Mouse (Mus musculus): Measurements from ENCODE around the gene Uqcr11. TPM values are rescaled to one million over a fixed set of nuclear protein-coding genes. Genes with fewer than 3 reads are reported as not detected.

The Uqcr11 gene
- polyA plus RNA-seq, 1 experiment = 1,263 TPM

DNA sequence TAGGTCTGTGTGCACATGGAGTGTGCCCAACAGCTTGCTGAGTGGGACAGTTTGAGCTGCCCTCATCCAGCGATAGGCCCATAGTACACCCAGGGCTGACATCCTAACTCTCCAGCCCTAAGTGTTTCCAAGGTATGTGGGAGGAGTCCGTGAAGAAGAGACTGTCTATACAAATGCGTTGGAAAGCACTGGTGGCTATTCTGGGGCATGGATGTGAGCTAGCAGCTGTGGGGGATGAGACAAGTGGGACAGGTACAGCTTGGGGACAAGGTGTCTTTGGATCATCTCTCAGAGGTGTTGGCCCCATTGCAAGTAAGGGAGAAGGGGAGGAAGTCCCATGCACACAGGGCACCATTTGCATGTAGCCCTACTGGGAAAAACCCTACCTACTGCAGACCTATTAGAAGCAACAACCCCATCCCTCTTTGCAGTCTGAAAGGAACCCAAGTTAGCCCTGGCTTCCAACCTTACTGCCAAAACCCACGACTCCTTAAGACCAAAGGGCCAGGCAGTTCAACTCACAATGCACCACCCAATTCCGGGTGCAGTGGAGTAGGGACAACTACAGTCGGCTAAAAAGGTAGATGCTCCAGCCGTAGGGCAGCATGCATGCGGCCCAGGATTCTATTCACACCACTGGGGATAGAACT is 9.0 kb downstream of the Uqcr11 start:
- peaks cover 14% of the 10 kb centered on the region for H3K4me1 ChIP-seq (ENCODE audit: control insufficient read depth, insufficient read depth, low read length)
- WGBS = 41% methylated on average over 8 of the region's 8 CpGs
- no peak overlapping the region for H3K4me3 ChIP-seq (replicated peaks; ENCODE audit: extremely low read depth, low read depth, low read length)
- TF ChIP-seq CTCF (IDR thresholded peaks at IDR 0.05; ENCODE audit: insufficient read depth, low read length) (no peak), POLR2A (IDR thresholded peaks at IDR 0.05; ENCODE audit: borderline replicate concordance, extremely low read depth, low read depth, low read length) (no peak)
- no peak for DNase-seq

DNA sequence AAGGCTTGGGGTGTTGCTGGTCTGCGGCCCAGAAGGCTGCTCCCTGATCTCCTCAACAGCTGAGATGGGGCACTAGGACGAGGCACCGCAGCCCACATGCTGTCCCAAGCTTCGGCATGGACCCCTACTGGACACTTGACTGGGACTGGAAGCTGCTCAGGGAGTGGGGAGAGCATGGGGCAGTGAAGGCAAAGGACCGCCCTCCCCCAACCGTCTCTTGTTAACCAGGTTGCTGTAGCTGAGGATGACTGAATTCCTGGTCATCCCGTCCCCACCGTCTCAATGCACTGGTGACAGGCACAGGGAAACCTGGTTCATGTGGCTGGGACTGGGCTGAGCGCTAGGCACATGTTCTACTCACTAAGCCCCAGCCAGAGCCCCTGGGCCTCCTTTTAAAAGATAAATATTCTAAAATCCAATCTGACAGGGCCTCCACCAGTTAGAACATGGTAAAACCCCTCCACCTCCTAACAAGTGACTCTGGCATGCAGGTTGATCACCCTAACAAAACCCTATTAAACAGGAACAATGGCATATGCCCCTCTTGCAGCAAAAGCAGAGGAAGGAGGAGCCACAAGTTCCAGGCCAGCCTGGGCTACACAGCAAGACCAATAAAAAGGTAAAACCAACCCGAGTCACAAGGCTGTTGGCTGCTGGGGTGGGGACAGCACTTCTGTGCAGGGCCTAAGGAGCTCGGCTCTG is 9.7 kb downstream of the Uqcr11 start:
- peaks cover 14% of the 10 kb centered on the region for H3K4me1 ChIP-seq (ENCODE audit: control insufficient read depth, insufficient read depth, low read length)
- WGBS = 82% methylated on average over 11 of the region's 11 CpGs
- H3K4me3 ChIP-seq (replicated peaks; ENCODE audit: extremely low read depth, low read depth, low read length) = no peak overlapping the region
- TF ChIP-seq POLR2A (IDR thresholded peaks at IDR 0.05; ENCODE audit: borderline replicate concordance, extremely low read depth, low read depth, low read length) (no peak), CTCF (IDR thresholded peaks at IDR 0.05; ENCODE audit: insufficient read depth, low read length) (no peak)
- DNase-seq = no peak

DNA sequence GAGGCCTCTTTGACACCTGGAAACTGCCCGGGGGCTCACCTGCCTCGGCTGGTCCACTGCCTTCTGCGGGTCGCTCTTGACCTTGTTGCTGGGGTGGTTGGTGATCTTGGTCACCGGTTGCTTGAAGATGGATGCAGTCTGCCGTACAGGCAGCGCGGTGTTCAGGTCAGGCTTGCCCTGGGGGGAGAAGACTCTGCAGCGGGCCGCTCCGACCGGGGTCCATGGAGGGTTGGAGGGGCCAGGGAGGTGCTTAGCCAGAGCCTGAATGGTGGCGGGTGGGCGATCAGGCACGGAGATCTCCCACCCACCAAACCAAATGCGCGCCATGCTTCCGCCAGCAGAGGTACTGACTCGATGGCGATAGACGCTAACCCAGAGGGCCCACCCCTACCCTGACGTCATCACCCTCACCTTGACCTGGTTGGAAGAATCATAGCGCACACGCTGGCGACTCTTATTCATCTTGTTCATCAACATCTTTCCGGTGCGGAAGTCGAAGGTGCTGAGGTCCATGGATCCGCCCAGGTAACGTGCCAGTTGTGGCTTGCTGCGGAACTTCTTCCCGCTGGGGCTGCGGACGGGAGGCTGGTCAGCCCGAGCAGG is 11.5 kb downstream of the Uqcr11 start:
- no peak for TF ChIP-seq CTCF (IDR thresholded peaks at IDR 0.05; ENCODE audit: insufficient read depth, low read length)
- Histone ChIP-seq H3K4me1 (ENCODE audit: control insufficient read depth, insufficient read depth, low read length) (peaks cover 10% of the 10 kb centered on the region), H3K4me3 (replicated peaks; ENCODE audit: extremely low read depth, low read depth, low read length) (no peak overlapping the region)
- 94% methylated on average over 35 of the region's 35 CpGs for WGBS
- no peak for DNase-seq

DNA sequence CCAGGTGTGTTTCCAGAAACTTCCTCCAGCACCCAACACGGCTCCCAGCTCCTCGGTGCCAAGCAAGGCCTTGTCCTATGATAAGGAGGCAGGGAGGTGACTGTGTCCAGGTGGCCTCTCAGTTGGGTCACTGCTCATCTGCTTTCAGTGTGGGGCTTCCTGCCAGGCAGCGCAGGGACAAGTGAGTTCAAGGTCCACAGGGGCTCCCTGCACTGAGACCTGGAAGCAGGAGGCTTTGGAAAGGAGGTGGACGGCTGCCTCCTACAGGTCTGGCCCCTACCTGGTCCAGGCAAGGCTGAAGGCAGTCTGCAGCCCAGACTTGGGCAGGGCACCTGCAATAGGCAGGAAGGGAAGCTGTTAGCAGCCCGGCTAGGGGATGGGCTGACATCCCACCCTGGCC is 13.9 kb downstream of the Uqcr11 start:
- Histone ChIP-seq H3K4me3 (replicated peaks; ENCODE audit: extremely low read depth, low read depth, low read length) (no peak overlapping the region), H3K4me1 (ENCODE audit: control insufficient read depth, insufficient read depth, low read length) (peaks cover 8% of the 10 kb centered on the region; the same call in 1 of the 2 replicates)
- WGBS = 84% methylated on average over 5 of the region's 5 CpGs
- DNase-seq = no peak
- TF ChIP-seq CTCF (IDR thresholded peaks at IDR 0.05; ENCODE audit: insufficient read depth, low read length) (no peak), POLR2A (IDR thresholded peaks at IDR 0.05; ENCODE audit: borderline replicate concordance, extremely low read depth, low read depth, low read length) (no peak)

DNA sequence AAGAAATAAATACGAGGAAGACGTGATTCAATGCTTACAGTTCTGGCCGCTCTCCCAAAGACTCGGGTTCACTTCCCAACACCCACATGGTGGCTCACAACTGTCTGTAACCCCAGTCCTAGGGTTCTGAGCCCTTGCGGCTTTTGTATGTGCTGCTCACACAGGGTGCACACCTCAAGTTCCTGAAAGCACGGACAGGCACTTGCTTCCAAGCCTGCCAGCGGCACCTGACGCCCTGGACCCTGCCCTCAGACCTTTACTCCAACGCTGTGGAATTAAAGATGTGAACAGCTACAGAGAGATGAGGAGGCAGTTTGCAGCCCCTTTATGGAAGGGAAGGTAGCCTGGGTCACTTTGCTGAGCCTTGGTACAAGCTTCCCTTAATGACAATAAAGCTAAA is 15.9 kb downstream of the Uqcr11 start:
- H3K4me1 ChIP-seq (ENCODE audit: control insufficient read depth, insufficient read depth, low read length) = peaks cover 3% of the 10 kb centered on the region
- no peak for TF ChIP-seq POLR2A (IDR thresholded peaks at IDR 0.05; ENCODE audit: borderline replicate concordance, extremely low read depth, low read depth, low read length)
- TF ChIP-seq CTCF (IDR thresholded peaks at IDR 0.05; ENCODE audit: insufficient read depth, low read length) = no peak
- 71% methylated on average over 9 of the region's 9 CpGs for WGBS
- H3K4me3 ChIP-seq (replicated peaks; ENCODE audit: extremely low read depth, low read depth, low read length) = no peak overlapping the region
- DNase-seq = no peak

DNA sequence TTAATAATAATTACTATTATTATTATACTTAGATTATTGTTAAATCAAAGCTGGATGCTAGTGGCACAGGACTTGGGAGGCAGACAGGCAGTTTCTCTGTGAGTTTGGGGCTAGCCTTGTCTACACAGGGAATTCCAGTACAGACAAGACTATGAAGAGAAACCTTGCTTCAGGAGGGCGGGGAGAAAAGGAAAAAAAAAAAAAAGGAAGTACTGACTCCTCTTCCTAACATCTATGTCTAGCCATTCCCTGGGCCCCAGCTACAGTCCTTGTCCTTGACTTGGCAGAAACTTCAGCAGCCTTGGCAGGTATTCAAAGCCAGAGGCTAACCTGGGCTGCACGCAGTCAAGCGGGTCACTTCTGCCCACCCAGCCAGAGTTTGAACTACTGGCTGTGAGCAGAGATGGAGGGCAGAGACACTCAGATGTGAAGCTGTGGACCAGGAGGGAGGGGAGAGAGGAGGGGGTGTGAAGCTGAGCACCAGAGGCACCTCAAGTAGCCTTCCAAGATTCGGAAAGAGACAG is 17.4 kb downstream of the Uqcr11 start:
- Histone ChIP-seq H3K4me3 (replicated peaks; ENCODE audit: extremely low read depth, low read depth, low read length) (no peak overlapping the region), H3K4me1 (ENCODE audit: control insufficient read depth, insufficient read depth, low read length) (peaks cover 9% of the 10 kb centered on the region)
- DNase-seq = no peak
- 51% methylated on average over 4 of the region's 4 CpGs for WGBS
- no peak for TF ChIP-seq CTCF (IDR thresholded peaks at IDR 0.05; ENCODE audit: insufficient read depth, low read length)
- no peak for TF ChIP-seq POLR2A (IDR thresholded peaks at IDR 0.05; ENCODE audit: borderline replicate concordance, extremely low read depth, low read depth, low read length)

DNA sequence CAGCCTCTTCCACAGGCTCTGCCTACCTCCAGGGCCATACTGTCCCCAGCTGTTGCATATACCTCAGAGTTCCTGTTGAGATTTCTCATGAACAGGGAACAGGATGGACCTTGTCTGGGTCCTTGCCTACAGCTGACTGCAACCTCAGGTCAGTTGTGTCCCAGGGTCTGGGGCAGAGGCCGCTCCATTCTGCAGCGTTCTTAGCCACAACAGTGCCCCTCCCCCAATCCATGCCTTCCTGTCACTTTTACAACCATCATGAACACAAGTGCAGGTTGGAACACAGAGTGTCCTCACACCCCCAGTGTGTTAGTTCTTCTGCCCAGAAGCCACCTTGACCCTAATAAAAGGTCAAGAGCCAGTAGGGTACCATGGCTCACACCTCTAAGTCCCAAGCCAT is 17.9 kb downstream of the Uqcr11 start:
- WGBS = 43% methylated on average over 2 of the region's 2 CpGs
- no peak for DNase-seq
- Histone ChIP-seq H3K4me3 (replicated peaks; ENCODE audit: extremely low read depth, low read depth, low read length) (no peak overlapping the region), H3K4me1 (ENCODE audit: control insufficient read depth, insufficient read depth, low read length) (peaks cover 9% of the 10 kb centered on the region)
- no peak for TF ChIP-seq POLR2A (IDR thresholded peaks at IDR 0.05; ENCODE audit: borderline replicate concordance, extremely low read depth, low read depth, low read length)

DNA sequence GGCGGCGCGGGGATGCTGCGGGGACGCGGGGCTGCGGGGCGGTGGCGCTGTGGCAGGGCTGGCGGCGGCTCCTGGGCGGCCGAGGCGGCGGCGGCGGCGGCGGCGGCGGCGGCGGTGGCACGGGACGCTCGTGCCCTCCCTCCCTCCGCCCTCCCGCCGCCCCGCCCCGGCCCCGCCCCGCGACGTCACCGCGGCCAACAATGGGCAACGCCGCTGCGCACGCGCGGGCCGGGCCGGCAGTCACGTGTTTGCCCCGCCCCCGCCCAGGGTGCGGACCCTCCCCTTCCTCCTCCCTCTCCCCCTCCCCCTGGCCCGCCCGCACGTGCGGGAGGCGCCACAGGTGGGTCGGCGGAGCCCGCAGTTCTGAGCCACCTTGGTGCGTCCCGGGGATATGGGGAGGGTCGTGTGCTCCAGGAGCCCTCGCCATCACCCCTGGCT is 19.1 kb downstream of the Uqcr11 start, which contains the start of gene Mex3d:
Gene Mex3d (minus strand): TSS at position 138 of the 438 bp plus-strand sequence.
- WGBS = 17% methylated on average over 51 of the region's 61 CpGs
- Histone ChIP-seq H3K4me3 (replicated peaks; ENCODE audit: extremely low read depth, low read depth, low read length) (peak within 1 kb of the TSS; percentile 77), H3K4me1 (ENCODE audit: control insufficient read depth, insufficient read depth, low read length) (peaks cover 9% of the 10 kb centered on the region)
- peak; percentile 79 for DNase-seq
- TF ChIP-seq POLR2A (IDR thresholded peaks at IDR 0.05; ENCODE audit: borderline replicate concordance, extremely low read depth, low read depth, low read length) = peak; percentile 57; the same call in 1 of the 2 replicates
- no peak for TF ChIP-seq CTCF (IDR thresholded peaks at IDR 0.05; ENCODE audit: insufficient read depth, low read length)

DNA sequence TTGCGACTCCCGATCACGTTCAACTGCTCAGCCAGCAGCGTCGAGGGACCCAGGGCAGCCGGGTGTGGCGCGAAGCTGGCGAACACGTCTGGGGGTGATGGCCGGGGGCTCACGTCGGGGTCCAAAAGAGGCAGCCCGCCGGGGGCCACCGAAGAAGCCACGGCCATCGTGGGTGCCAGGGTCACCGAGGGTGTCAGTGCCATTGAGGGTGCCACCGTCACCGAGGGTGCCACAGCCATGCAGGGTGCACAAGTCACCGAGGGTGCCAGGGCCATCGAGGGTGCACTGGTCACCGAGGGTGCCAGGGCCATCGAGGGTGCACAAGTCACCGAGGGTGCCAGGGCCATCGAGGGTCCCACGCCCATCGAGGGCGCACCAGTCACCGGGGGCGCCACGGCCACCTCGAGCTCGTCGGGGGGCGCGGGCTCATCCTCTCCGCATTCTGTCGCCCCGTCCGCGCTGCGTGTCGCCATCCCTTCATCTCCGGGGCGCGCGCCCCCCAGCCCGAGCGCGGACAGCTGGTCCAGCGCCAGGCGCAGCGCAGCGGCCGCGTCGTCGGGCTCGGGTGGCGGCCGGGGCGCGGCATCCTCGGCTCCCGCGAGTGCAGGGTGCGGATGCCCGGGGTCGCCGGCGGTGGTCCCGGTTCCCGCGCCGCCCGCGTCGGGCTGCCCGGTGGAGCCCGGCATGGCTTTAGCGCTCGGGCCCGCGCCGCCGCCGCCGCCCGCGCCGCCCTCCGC is 19.7 kb downstream of the Uqcr11 start:
- peak overlapping the region; percentile 64 for H3K4me3 ChIP-seq (replicated peaks; ENCODE audit: extremely low read depth, low read depth, low read length)
- TF ChIP-seq CTCF (IDR thresholded peaks at IDR 0.05; ENCODE audit: insufficient read depth, low read length) = no peak
- no peak for TF ChIP-seq POLR2A (IDR thresholded peaks at IDR 0.05; ENCODE audit: borderline replicate concordance, extremely low read depth, low read depth, low read length)
- under 1% methylated on average over 85 of the region's 94 CpGs for WGBS
- no peak for DNase-seq
- H3K4me1 ChIP-seq (ENCODE audit: control insufficient read depth, insufficient read depth, low read length) = peaks cover 9% of the 10 kb centered on the region

Measured in lung, adult 2 months (tissue).